Mouse (Mus musculus) ES-E14 (cell line): ENCODE results near the gene Slco2a1.

Experiments used
- CHD2 ChIP-seq: IDR thresholded peaks from 2 replicates; pipeline ENCODE4 v1.6.1; 2014; ENCODE audit warnings: mild to moderate bottlenecking, low read depth, low read length, inconsistent platforms
- MAFK ChIP-seq: IDR thresholded peaks from 2 replicates; pipeline ENCODE4 v1.6.1; 2014; ENCODE audit warnings: mild to moderate bottlenecking, low read depth, low read length, inconsistent platforms; ENCODE audit not compliant: insufficient read depth
- ZC3H11A ChIP-seq: IDR thresholded peaks from 2 replicates; pipeline ENCODE4 v1.6.1; 2012; ENCODE audit warnings: low read depth, mild to moderate bottlenecking, inconsistent platforms, low read length, borderline replicate concordance
- ZNF384 ChIP-seq: IDR thresholded peaks from 2 replicates; pipeline ENCODE4 v1.6.1; 2012; ENCODE audit warnings: low read depth, low read length, inconsistent platforms

DNA sequence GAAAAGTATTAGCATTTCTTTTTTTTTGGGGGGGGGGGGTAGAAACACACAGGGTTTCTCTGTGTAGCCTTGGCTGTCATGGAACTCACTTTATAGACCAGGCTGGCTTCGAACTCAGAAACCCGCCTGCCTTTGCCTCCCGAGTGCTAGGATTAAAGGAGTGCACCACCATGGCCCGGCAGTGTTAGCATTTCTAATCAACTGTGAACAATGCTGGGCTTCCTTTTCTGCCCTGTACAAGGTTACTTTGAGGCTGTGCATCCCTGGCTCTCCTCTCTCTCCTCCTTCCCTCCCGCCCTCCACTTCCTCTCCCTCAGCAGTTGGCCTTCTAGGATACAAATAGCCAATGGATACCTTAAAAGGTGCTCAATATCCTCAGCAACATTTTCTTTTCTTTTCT lies 39.8 kb upstream of the Slco2a1 start:
- TF ChIP-seq ZC3H11A (no peak), MAFK (no peak), CHD2 (no peak), ZNF384 (no peak)
